Mouse (Mus musculus) T-helper 2 cell (primary cell): Measurements from ENCODE around the gene Tjp1.

Experiments
- in situ Hi-C: fragments of 300-600 bp; cut with MboI, MseI; formaldehyde crosslinking; loops from one replicate; pipeline ENCODE4 v1.15.1; 2025; ENCODE audit warnings: high pct_unique_total_duplicates

Gene Tjp1

GRCm38 (mm10) chr7:65489195-65489594 is 38.4 kb downstream of the Tjp1 start:
- in situ Hi-C loops = no loop called here

- in situ Hi-C loops = no loop called here
Measured at GRCm38 (mm10) chr7:65486259-65486681, 41.3 kb downstream of the Tjp1 start.

- in situ Hi-C loops = no loop called here
Measured at GRCm38 (mm10) chr7:65484170-65484778, 43.3 kb downstream of the Tjp1 start.

DNA sequence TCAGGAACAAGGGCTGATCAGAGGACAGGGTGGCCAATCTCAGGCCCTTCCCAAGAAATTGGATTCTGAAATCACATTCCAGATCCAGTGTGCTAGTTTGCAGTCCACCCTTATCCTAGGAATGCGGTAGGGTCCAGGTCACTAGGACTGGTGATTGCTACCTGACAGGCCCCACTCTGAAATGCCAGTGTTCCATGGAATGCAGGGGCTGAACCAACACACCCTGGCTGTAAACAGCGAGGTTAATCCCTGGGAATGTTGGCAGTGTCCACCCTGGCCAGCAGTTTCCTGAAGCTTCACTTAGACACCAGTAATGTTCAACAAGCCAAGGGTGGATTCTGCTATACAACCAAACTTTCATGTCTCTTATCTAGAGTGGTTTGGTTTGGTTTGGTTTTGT is 45.4 kb downstream of the Tjp1 start:
- in situ Hi-C loops = no loop called here

GRCm38 (mm10) chr7:65472048-65472447 is 55.5 kb downstream of the Tjp1 start:
- in situ Hi-C loops = no loop called here

DNA sequence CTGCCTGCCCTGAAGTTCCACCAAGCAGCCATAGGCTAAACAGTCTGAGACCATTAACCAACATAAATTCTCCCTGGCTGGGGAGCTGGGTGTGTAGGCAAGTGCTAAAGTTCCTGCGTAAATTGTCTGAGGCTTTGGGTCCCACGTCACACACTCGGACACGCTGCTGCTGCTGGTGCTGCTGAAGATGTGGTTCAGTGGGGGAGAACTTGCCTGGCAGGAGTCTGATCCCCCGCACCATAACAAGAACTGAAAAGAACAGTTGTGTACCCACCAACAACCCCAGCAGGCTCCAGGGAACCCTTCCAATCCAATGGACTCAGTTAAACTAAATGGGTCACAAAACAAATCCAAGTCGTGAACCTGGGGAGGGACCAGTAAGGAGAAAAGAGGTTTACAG is 56.2 kb downstream of the Tjp1 start:
- in situ Hi-C loops = no loop called here

- in situ Hi-C loops = no loop called here
Measured at GRCm38 (mm10) chr7:65470214-65470613, 57.4 kb downstream of the Tjp1 start.

- in situ Hi-C loops = no loop called here
Measured at GRCm38 (mm10) chr7:65469666-65470065, 57.9 kb downstream of the Tjp1 start.

DNA sequence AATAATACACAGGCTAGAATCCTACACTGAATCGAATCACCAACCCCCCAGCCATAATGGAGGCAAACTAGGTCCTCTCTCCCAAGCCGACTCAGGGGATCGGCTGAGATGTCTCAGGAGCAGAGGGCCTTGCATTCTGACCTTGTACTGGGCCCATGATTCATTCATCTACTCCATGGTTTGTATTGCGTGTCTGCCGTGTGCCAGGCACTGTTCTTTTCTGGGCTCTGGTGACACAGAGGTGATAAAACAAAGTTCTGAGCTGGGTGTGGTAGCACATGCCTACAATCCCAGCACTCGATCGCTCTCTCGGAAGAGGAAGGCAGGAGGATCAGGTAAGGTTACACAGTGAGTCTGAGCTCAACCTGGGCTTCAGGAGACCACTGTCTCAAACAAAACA is 59.4 kb downstream of the Tjp1 start:
- in situ Hi-C loops = no loop called here

GRCm38 (mm10) chr7:65467306-65468021 is 60.1 kb downstream of the Tjp1 start:
- in situ Hi-C loops = no loop called here

GRCm38 (mm10) chr7:65466137-65466536 is 61.4 kb downstream of the Tjp1 start:
- in situ Hi-C loops = no loop called here

- in situ Hi-C loops = no loop called here
Measured at GRCm38 (mm10) chr7:65464518-65465037, 63.0 kb downstream of the Tjp1 start.

- in situ Hi-C loops = no loop called here
Measured at GRCm38 (mm10) chr7:65463438-65463837, 64.1 kb downstream of the Tjp1 start.

DNA sequence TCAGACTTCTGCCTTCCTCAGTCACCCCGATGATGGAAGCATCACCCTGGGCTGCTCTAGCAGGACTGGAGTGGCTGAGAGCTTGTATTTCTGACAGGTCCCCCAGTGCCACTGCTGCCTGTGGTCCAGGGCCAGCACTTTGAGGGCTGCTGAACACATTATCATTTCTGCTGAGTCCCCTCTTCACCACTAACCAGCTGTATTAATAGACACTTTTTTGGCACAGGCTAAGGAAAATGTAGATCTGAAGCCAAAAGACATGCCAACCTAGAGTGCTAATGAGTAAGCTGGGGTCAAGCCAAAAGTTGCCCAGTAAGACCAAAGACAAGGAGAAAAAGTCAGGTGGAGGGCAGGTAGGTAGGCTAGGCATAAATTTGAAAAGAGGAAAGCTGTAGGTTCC is 66.2 kb downstream of the Tjp1 start:
- in situ Hi-C loops = no loop called here

- in situ Hi-C loops = no loop called here
Measured at GRCm38 (mm10) chr7:65460196-65460595, 67.4 kb downstream of the Tjp1 start.

GRCm38 (mm10) chr7:65456031-65456430 is 71.5 kb downstream of the Tjp1 start:
- in situ Hi-C loops = no loop called here

DNA sequence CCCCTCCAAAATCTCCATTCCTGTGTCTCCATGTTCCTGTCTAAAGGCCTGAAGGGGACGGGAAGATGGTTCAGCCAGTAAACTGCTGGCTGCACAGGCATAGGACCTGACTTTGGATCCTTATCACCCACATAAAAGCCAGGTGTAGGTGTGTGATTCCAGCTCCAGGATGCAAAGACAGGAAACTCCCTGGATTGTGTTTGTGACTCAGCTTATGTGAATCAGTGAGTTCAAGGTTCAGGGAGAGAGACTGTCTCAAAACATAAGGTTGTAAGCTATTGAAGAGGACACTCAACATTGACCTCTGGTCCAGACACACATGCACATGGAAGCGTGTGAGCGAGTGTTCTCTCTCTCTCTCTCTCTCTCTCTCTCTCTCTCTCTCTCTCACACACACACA is 72.4 kb downstream of the Tjp1 start:
- in situ Hi-C loops = no loop called here

DNA sequence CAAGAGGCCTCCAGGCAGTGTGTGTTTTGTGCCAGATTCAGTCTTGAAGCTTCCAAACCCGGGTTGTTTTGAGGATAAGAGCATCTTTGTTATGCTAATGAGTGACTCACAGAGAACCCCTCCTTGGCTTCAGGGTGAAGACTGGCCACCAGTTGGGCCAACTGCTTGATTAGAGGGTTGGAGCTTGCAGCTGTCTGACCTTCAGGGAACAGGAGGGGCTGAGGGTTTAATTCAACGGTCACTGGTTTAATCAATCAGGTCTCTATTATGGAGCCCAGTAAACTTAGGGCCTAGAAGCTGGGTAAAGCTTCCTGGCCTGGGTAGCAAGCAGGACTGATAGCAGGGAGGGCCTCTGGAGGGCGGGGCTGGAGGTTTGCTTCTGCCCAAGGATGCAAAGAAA is 73.3 kb downstream of the Tjp1 start:
- in situ Hi-C loops = no loop called here

DNA sequence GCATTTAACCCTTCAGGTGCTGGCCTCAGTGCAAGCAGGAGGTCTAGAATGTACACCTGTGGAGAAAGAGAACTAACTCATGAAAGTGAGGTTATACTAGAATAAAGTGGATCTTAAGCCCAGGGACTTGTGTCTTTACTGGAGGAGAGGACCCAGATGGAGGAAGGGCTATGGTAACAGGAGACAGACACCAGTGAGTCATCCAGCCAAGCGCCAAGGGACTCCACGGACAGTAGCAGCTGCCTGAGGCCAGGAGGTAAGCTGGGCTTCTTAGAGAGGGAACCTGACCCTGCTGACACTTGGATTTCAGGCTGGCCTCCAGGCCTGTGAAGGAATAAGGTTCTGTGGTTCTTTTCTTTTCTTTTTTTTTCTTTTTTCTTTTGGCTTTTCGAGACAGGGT is 75.3 kb downstream of the Tjp1 start:
- in situ Hi-C loops = no loop called here

- in situ Hi-C loops = no loop called here
Measured at GRCm38 (mm10) chr7:65450158-65450557, 77.4 kb downstream of the Tjp1 start.

- in situ Hi-C loops = loop anchor here (10.0 kb wide), 1 partner anchor 1673 kb away; no protein-coding TSS in a partner anchor
Measured at GRCm38 (mm10) chr7:65441505-65441904, 86.1 kb downstream of the Tjp1 start.

GRCm38 (mm10) chr7:65439518-65439917 is 88.1 kb downstream of the Tjp1 start:
- in situ Hi-C loops = no loop called here

DNA sequence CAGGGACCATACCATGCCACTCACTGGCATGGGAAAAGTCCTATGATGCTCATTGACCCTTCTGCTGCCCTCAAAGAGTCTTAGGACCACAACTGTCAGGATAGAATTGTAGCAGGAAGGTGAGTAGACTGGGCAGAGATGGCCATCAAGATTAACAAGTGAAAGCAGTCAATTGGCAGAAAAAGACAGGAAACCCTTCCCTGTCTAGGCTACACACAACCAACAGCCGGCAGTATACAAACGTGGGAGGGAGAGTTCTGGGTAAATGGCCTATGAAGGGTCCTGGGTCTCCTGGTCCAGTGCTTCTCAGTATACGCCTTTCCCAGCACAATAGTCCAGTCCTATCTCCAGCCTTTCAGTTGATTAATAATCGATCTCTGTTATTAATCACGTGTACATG is 89.4 kb downstream of the Tjp1 start:
- in situ Hi-C loops = no loop called here
